Mouse (Mus musculus) adrenal gland, postnatal 4 days (tissue): ENCODE measurements at regions not wholly inside any gene's neighbourhood (a gene's known extent, or its start where the extent isn't known, plus 50 kb on each side); places are given as distances from the start of the nearest gene placed in this dataset.
"Not testable (repeated sequence)": the region's sequence is repeated elsewhere in the genome, so short reads cannot be mapped to it uniquely, and the experiment has no call there.

Source experiments
- DNase-seq, 2 experiments: peaks; one replicate each; pipeline ENCODE4 v3.0.0; 2021 to 2022; ENCODE audit warnings: low spot score in 2 of 2, mixed read lengths in 2 of 2

DNA sequence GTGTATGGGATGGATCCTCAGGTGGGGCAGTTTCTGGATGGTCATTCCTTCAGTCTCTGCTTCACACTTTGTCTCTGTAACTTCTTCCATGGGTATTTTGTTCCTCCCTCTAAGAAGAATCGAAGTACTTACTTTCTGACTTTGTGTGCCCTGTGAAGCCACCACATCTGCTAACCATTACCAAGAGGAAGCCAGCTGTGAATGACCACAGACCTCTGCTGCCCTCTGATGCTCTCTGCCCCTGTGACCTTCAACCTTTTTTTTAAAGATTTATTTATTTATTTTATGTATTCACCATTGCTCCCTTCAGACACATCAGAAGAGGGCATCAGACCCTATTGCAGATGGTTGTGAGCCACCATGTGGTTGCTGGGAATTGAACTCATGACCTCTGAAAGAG lies 475.7 kb upstream of the Gulo start:
- not testable (repeated sequence) for DNase-seq

- DNase-seq = no peak
These were observed 470.2 kb upstream of the Gulo start for GRCm38 (mm10) chr14:66479181-66479580.

- DNase-seq = no peak
These were observed 469.6 kb upstream of the Gulo start for GRCm38 (mm10) chr14:66478562-66478961.

GRCm38 (mm10) chr14:66475026-66475425 lies 466.0 kb upstream of the Gulo start:
- no peak for DNase-seq

DNA sequence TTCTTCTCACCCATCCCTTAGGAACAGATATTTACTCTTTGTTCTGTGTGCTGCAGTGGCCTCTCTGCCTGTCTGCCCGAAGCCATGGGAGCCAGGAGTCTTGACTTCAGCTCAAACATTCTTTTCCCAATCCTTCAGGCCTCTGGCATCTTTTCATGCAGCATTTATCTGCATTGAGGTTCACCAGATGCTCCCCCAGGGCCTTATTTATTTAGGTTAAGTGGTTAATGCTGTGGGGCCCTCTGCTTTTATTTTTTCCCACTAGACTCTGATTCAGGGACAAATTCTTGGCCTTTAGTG lies 464.2 kb upstream of the Gulo start:
- no peak for DNase-seq

DNA sequence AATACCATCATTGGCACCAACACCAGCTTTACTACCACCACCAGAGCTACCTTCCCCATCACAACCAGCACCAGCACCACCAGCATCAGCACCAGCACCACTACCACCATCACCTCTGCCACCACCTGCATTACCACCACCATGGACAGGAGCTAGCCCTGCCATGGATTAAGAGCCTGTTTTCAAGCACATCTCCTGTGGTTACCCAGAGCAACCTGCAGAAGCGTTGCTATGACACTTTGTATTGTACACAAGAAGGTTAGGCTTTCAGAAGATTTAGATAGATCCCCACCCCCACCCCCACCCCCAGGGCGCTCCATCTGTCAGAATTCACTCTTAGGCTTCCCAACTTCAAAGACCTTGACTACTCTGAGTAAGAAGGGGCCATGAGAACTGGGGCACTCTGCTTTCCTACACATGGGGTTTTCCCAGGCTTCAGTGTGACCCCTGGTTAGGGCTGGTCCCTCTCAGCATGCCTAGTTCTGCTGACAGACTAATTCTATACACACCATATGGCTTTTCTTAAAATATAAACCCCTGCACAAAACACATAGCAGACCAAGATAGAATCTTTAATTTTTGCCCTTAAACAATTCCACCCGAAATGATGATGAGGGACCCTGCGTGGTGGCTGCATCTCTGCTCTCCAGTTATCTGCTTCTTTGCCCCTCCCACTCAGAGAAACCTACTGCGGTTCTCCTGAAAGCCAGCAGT lies 463.7 kb upstream of the Gulo start:
- DNase-seq = no peak

DNA sequence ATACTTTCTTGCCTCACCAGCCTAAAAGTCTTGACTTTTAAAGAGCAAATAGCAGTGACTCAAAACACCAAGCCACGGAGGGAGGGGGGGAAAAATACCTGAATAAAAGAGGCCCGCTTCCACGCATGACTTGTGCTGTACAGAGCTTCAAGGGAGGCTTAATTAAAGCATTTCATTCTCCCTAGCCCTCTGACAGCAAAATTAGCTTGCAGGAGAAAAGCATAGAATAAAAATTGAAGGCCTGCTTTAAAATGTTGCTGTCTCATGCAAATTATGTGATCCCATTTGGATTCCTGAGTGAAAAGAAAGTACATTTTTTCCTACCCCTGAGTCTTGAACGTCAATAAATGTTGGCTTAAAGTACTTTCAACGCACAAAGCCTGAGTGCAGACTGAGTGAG lies 453.1 kb upstream of the Gulo start:
- no peak for DNase-seq

GRCm38 (mm10) chr14:66460795-66461194 lies 451.8 kb upstream of the Gulo start:
- no peak for DNase-seq

GRCm38 (mm10) chr14:66458696-66459095 lies 449.7 kb upstream of the Gulo start:
- no peak for DNase-seq

- DNase-seq = no peak
These were observed 448.3 kb upstream of the Gulo start for GRCm38 (mm10) chr14:66457300-66457699.

DNA sequence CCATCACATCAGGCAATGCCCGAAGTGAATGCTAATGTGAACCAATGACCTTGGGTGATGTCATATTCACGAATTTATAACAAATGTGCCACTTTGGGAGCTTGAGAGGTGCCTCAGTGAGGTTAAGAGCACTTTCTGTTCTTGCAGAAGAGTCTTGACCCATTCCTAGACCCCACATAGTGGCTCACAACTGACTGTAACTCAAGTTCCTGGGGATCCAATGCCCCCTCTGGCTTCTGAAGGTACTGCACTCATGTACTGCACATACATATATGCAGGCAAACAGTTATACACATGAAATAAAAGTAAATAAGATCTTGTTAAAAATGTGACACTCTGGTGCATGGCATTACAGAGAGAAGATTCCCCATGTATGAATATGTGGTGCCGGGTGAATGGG lies 443.8 kb upstream of the Gulo start:
- DNase-seq = no peak

GRCm38 (mm10) chr14:66450351-66450750 lies 441.3 kb upstream of the Gulo start:
- DNase-seq = no peak

- DNase-seq = no peak
These were observed 433.6 kb upstream of the Gulo start for GRCm38 (mm10) chr14:66442576-66442975.

DNA sequence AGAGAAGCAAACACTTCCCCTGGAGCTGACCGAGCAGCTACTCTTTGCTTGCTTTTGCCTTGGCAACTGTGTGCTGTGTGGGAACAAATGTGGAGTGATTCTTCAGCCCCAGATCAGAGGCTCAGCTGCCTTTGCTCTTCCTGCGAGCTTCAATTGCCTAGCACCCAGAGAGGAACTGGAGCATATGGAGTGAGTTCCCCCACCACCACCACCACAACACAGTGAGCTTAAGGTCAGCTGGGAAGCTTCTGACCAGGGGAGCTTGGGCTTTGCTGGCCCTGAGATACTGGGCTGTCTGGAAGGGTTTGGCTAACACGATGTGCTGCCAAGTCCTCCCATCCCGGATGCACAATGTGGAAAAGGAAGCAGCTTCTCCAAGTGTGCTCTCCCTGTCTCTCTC lies 432.8 kb upstream of the Gulo start:
- DNase-seq = no peak

- DNase-seq = no peak
These were observed 429.6 kb upstream of the Gulo start for GRCm38 (mm10) chr14:66438572-66438971.

DNA sequence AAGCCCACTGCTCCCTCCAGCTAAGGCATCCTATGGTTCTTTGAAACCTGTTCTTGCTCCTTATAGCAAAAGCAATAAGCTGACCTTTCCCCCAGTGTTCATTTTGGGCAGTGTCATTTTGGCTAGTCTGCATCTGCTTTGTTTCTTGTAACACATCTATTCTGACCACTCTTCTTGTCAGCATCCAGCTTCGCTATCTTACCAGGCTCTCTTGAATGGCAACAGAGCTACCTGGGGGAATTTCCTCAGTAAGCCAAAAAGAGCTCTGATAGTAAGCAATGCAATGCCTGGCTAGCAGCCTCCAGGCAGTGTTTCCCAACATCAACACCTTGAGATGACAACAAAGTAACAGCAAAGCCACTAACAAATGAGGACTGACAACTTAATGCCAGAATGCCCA lies 429.0 kb upstream of the Gulo start:
- DNase-seq = no peak

- no peak for DNase-seq
These were observed 422.6 kb upstream of the Gulo start for GRCm38 (mm10) chr14:66431630-66432029.

DNA sequence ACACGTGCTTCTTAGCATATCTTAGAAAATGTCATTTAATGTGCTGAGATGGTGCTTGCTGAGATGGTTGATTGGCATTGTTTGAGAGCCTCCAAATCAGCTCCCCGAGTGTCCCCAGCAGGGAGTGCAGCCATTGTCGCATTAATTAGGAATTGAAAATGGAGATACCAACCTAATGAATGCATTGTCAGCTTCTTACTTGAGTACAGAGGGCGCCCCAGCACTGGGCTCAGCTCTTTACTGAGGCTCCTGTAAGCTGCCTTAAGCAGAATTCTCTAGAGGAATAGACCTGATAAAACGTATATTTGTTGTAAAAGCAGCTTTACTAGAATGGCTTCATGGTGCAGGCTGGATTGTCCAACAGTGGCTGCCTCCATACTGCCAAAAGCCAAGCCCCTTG lies 415.1 kb upstream of the Gulo start:
- no peak for DNase-seq
